10 mouse cellular contexts compared by ENCODE assay signal in the genomic region with DNA sequence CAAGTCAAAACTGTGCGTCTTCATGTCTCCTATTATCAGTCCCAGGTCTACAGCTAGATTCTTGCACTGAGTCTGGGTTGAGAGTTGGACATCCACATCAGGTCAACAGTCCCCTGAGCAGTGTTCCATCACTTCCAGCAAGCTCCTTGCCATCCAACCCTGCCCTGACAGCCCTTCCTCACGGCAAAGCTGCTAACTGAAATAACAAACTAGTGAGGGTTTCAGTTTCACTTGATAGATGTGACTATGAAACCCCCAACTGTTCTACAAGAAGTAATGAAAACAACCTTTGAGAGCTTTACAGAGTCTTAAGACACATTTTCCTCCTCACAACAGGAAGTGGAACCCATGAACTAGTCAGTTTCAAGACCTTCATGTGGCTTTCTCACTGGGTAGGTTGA.
DNase-seq lines count a peak whose midpoint lies in the region; ATAC-seq and TF ChIP-seq lines count a peak whose summit lies in the region.
"Had no signal": no experiment of that assay in that cellular context is flagged by ENCODE, and none has a peak within 500 bp of the region (broad histone marks: within the 10 kb centered on the region; RNA-seq: fewer than 3 reads in every experiment).

No protein-coding gene starts in this region.

- H3K27me3 ChIP-seq in liver, postnatal 0 days (ENCODE audit: insufficient read depth, low read length), result no peaks in the 10 kb centered on the region
- no peaks in the 10 kb centered on the region for H3K27me3 ChIP-seq in liver, embryonic 12.5 days (replicated peaks)
- H3K27me3 ChIP-seq: heart, embryonic 12.5 days; lung, embryonic 15.5 days had no signal

- H3K4me3 ChIP-seq in liver, postnatal 0 days (ENCODE audit: low read depth, low read length), result no peak overlapping the region
- H3K4me3 ChIP-seq in liver, embryonic 12.5 days, result no peak overlapping the region
- H3K4me3 ChIP-seq: heart, embryonic 12.5 days; lung, embryonic 15.5 days had no signal

- no peak overlapping the region for H3K9ac ChIP-seq in liver, postnatal 0 days (replicated peaks)
- no peak overlapping the region for H3K9ac ChIP-seq in liver, embryonic 12.5 days
- H3K9ac ChIP-seq: heart, embryonic 12.5 days; lung, embryonic 15.5 days had no signal

- no peak for TF ChIP-seq EP300 in liver, postnatal 0 days (IDR thresholded peaks at IDR 0.05; ENCODE audit: low read depth)

- no peak for DNase-seq in liver, postnatal 0 days
- peak; percentile 79 for DNase-seq in T-cell, adult 2 months (ENCODE audit: low spot score)
- DNase-seq in thymus, postnatal 36 days, result peak; percentile 53 to 57
- DNase-seq in adipocyte (ENCODE audit: low spot score), result no peak
- no peak for DNase-seq in layer of hippocampus, postnatal 25 days (ENCODE audit: extremely low spot score in 1 of 2, low spot score in 1 of 2)

- ATAC-seq in liver, postnatal 0 days, result peak; percentile 36; the same call in 1 of the 2 replicates
- no peak for ATAC-seq in liver, embryonic 12.5 days
- ATAC-seq in monocyte, adult 5-6 weeks (replicated peaks; ENCODE audit: insufficient number of reproducible peaks, low FRiP score, low TSS enrichment, poor library complexity, severe bottlenecking), result peak; percentile 69

- peak overlapping the region; percentile 85 for H3K27ac ChIP-seq in liver, postnatal 0 days (ENCODE audit: low read depth)
- no peak overlapping the region for H3K27ac ChIP-seq in liver, embryonic 12.5 days
- H3K27ac ChIP-seq: lung, embryonic 15.5 days had no signal

- peak overlapping the region; percentile 11; the same call in 1 of the 2 replicates for H3K4me2 ChIP-seq in liver, postnatal 0 days (ENCODE audit: low read depth, low read length)
- H3K4me2 ChIP-seq in liver, embryonic 12.5 days, result no peak overlapping the region
- H3K4me2 ChIP-seq: heart, embryonic 12.5 days; lung, embryonic 15.5 days had no signal

- no peak for TF ChIP-seq CTCF in liver, postnatal 0 days (IDR thresholded peaks at IDR 0.05; ENCODE audit: low read depth)

- no peaks in the 10 kb centered on the region for H3K9me3 ChIP-seq in liver, postnatal 0 days (ENCODE audit: low read length)
- no peaks in the 10 kb centered on the region for H3K9me3 ChIP-seq in liver, embryonic 12.5 days (replicated peaks)
- H3K9me3 ChIP-seq: G1E; heart, embryonic 12.5 days; lung, embryonic 15.5 days had no signal

- WGBS in liver, postnatal 0 days (ENCODE audit: insufficient replicate concordance), result 53% methylated on average over 2 of the region's 2 CpGs
- WGBS in liver, embryonic 12.5 days (ENCODE audit: insufficient replicate concordance), result 47% methylated on average over 2 of the region's 2 CpGs

- no peaks in the 10 kb centered on the region for H3K36me3 ChIP-seq in liver, postnatal 0 days (replicated peaks; ENCODE audit: insufficient read depth, low read length)
- no peaks in the 10 kb centered on the region for H3K36me3 ChIP-seq in liver, embryonic 12.5 days
- H3K36me3 ChIP-seq: G1E; heart, embryonic 12.5 days; lung, embryonic 15.5 days had no signal

- no peaks in the 10 kb centered on the region; the same call in none of the 2 replicates for H3K4me1 ChIP-seq in liver, postnatal 0 days (ENCODE audit: insufficient read depth)
- no peaks in the 10 kb centered on the region for H3K4me1 ChIP-seq in liver, embryonic 12.5 days
- H3K4me1 ChIP-seq: heart, embryonic 12.5 days; lung, embryonic 15.5 days had no signal

Comparison
In these comparisons a context has a peak if more than half of its experiments do, and no peak if none do; other contexts are left out.
1. DNase-seq: peak in T-cell, adult 2 months (single experiment) and thymus, postnatal 36 days (2 of 2); none in liver, postnatal 0 days (single experiment), adipocyte (single experiment) and layer of hippocampus, postnatal 25 days (0 of 2).